ENCODE assay signal across 9 mouse cellular contexts in genomic region chr2:157474269-157474729, GRCm38 (mm10). TPM values are rescaled to one million over a fixed set of nuclear protein-coding genes. Genes with fewer than 3 reads are reported as not detected.
A peak's percentile ranks its signal among the peaks of the same experiment; 100 is the strongest.
DNase-seq lines count a peak whose midpoint lies in the region; ATAC-seq and TF ChIP-seq lines count a peak whose summit lies in the region.
"Had no signal": no experiment of that assay in that cellular context is flagged by ENCODE, and none has a peak within 500 bp of the region (broad histone marks: within the 10 kb centered on the region; RNA-seq: fewer than 3 reads in every experiment).

No protein-coding gene starts in this region.

- peak; percentile 16 for DNase-seq in kidney, postnatal 0 days (ENCODE audit: low spot score)
- DNase-seq in kidney, postnatal 10 days = no peak
- peak; percentile 55 for DNase-seq in limb, embryonic 11.5 days (ENCODE audit: low spot score)
- no peak for DNase-seq in right cerebral cortex, postnatal 4 days
- DNase-seq in left cerebral cortex, postnatal 4 days = no peak
- DNase-seq in right cerebral cortex, adult 18-20 months = no peak
- DNase-seq: cerebellum, adult 11-12 months had no signal

- intact Hi-C loops in left cerebral cortex, postnatal 4 days (cut with DNase I) = no loop called here

- H3K27me3 ChIP-seq in kidney, postnatal 0 days (ENCODE audit: insufficient read depth, low read length) = no peaks in the 10 kb centered on the region
- H3K27me3 ChIP-seq in forebrain, embryonic 13.5 days = no peaks in the 10 kb centered on the region
- H3K27me3 ChIP-seq in limb, embryonic 11.5 days (ENCODE audit: control insufficient read depth, insufficient read depth, low read length) = no peaks in the 10 kb centered on the region
- H3K27me3 ChIP-seq in neural tube, embryonic 13.5 days = no peaks in the 10 kb centered on the region

- TF ChIP-seq CTCF in kidney, postnatal 0 days (IDR thresholded peaks at IDR 0.05; ENCODE audit: low read depth) = no peak

- ATAC-seq in kidney, postnatal 0 days (replicated peaks; ENCODE audit: low FRiP score, low read depth) = no peak
- ATAC-seq in forebrain, embryonic 13.5 days = no peak
- ATAC-seq in limb, embryonic 11.5 days (ENCODE audit: insufficient number of reproducible peaks, low FRiP score, low TSS enrichment, low read depth) = peak; percentile 20; the same call in 1 of the 2 replicates
- no peak for ATAC-seq in neural tube, embryonic 13.5 days (ENCODE audit: low read depth)

- H3K4me2 ChIP-seq in kidney, postnatal 0 days (ENCODE audit: low read length) = no peak overlapping the region
- H3K4me2 ChIP-seq in forebrain, embryonic 13.5 days = no peak overlapping the region
- H3K4me2 ChIP-seq in limb, embryonic 11.5 days (ENCODE audit: low read depth, severe bottlenecking) = no peak overlapping the region
- H3K4me2 ChIP-seq in neural tube, embryonic 13.5 days = no peak overlapping the region

- peaks cover 8% of the 10 kb centered on the region for H3K4me1 ChIP-seq in kidney, postnatal 0 days (replicated peaks; ENCODE audit: insufficient read depth, low read length)
- peaks cover 71% of the 10 kb centered on the region for H3K4me1 ChIP-seq in forebrain, embryonic 13.5 days
- H3K4me1 ChIP-seq in limb, embryonic 11.5 days (ENCODE audit: control insufficient read depth, insufficient read depth, low read length) = peaks cover 55% of the 10 kb centered on the region
- H3K4me1 ChIP-seq in neural tube, embryonic 13.5 days (replicated peaks) = peaks cover 82% of the 10 kb centered on the region

- no peak overlapping the region for H3K4me3 ChIP-seq in kidney, postnatal 0 days (replicated peaks; ENCODE audit: low read depth, low read length)
- no peak overlapping the region for H3K4me3 ChIP-seq in forebrain, embryonic 13.5 days
- no peak overlapping the region for H3K4me3 ChIP-seq in limb, embryonic 11.5 days (ENCODE audit: low read depth, low read length)
- H3K4me3 ChIP-seq in neural tube, embryonic 13.5 days = no peak overlapping the region

- no peaks in the 10 kb centered on the region for H3K9me3 ChIP-seq in kidney, postnatal 0 days (replicated peaks; ENCODE audit: low read length)
- no peaks in the 10 kb centered on the region for H3K9me3 ChIP-seq in forebrain, embryonic 13.5 days (replicated peaks)
- no peaks in the 10 kb centered on the region for H3K9me3 ChIP-seq in limb, embryonic 11.5 days (ENCODE audit: control insufficient read depth, low read length)
- no peaks in the 10 kb centered on the region for H3K9me3 ChIP-seq in neural tube, embryonic 13.5 days

- 16% methylated on average over 6 of the region's 6 CpGs for WGBS in kidney, postnatal 0 days
- 27% methylated on average over 6 of the region's 6 CpGs for WGBS in forebrain, embryonic 13.5 days
- WGBS in limb, embryonic 11.5 days = 13% methylated on average over 6 of the region's 6 CpGs
- under 1% methylated on average over 6 of the region's 6 CpGs for WGBS in neural tube, embryonic 13.5 days

- H3K9ac ChIP-seq in kidney, postnatal 0 days (ENCODE audit: low read depth, low read length) = no peak overlapping the region
- peak overlapping the region; percentile 52 for H3K9ac ChIP-seq in forebrain, embryonic 13.5 days
- H3K9ac ChIP-seq in limb, embryonic 11.5 days (ENCODE audit: low read length) = peak overlapping the region; percentile 38
- peak overlapping the region; percentile 68 for H3K9ac ChIP-seq in neural tube, embryonic 13.5 days

- no peak overlapping the region for H3K27ac ChIP-seq in kidney, postnatal 0 days
- H3K27ac ChIP-seq in forebrain, embryonic 13.5 days = peak overlapping the region; percentile 96
- peak overlapping the region; percentile 92 for H3K27ac ChIP-seq in limb, embryonic 11.5 days (replicated peaks; ENCODE audit: low read depth, low read length)
- peak overlapping the region; percentile 97 for H3K27ac ChIP-seq in neural tube, embryonic 13.5 days (replicated peaks)

- H3K36me3 ChIP-seq in kidney, postnatal 0 days (ENCODE audit: insufficient read depth, low read length) = peaks cover 9% of the 10 kb centered on the region
- H3K36me3 ChIP-seq in forebrain, embryonic 13.5 days (ENCODE audit: poor library complexity, severe bottlenecking) = peaks cover 27% of the 10 kb centered on the region
- peaks cover 9% of the 10 kb centered on the region for H3K36me3 ChIP-seq in limb, embryonic 11.5 days (ENCODE audit: control insufficient read depth, insufficient read depth, low read length)
- peaks cover 25% of the 10 kb centered on the region for H3K36me3 ChIP-seq in neural tube, embryonic 13.5 days

RNA-seq across cellular contexts. Expression of gene Src, which starts 56.1 kb away (rescaled TPM):
- polyA plus RNA-seq in kidney, postnatal 0 days (2015; fragmentation: Nextera tagmentation; extraction: Ambion mirVana) = 14.0 TPM in 2 replicates
- polyA plus RNA-seq in forebrain, embryonic 13.5 days (2015; fragmentation: Nextera tagmentation; extraction: Ambion mirVana) = 28.9 and 35.1 TPM in 2 replicates
- polyA plus RNA-seq in limb, embryonic 11.5 days (2014; fragmentation: Nextera tagmentation; extraction: Ambion mirVana) = 13.2 and 18.5 TPM in 2 replicates
- polyA plus RNA-seq in neural tube, embryonic 13.5 days (2015; fragmentation: Nextera tagmentation; extraction: Ambion mirVana) = 32.0 and 32.5 TPM in 2 replicates
- total RNA-seq in left cerebral cortex, postnatal 4 days (2021) = 10 to 100 TPM; 92.0 to 94.5 TPM

Comparison
In these comparisons a context has a peak if more than half of its experiments do, and no peak if none do; other contexts are left out.
1. DNase-seq: peak in kidney, postnatal 0 days (single experiment) and limb, embryonic 11.5 days (single experiment); none in kidney, postnatal 10 days (single experiment), right cerebral cortex, postnatal 4 days (single experiment), left cerebral cortex, postnatal 4 days (single experiment) and right cerebral cortex, adult 18-20 months (single experiment).